Mouse (Mus musculus) kidney, adult 2 months (tissue): ENCODE measurements around the gene Dxo. TPM values are rescaled to one million over a fixed set of nuclear protein-coding genes. Genes with fewer than 3 reads are reported as not detected.

Experiments used
- DNase-seq: peaks from one replicate; pipeline ENCODE4 v3.0.0; 2021
- H3K27ac ChIP-seq: fragments of 200-500 bp; 2 replicates; pipeline ENCODE4 v1.5.1; 2012; ENCODE audit warnings: low read depth, low read length, control low read depth, inconsistent platforms; ENCODE audit not compliant: insufficient read depth
- H3K27me3 ChIP-seq: fragments of 200-500 bp; replicated peaks from 2 replicates; pipeline ENCODE4 v1.6.1; 2012; ENCODE audit warnings: mild to moderate bottlenecking, moderate library complexity, low read length, inconsistent platforms; ENCODE audit not compliant: control insufficient read depth, insufficient read depth
- H3K36me3 ChIP-seq: fragments of 200-500 bp; 2 replicates; pipeline ENCODE4 v1.6.1; 2012; ENCODE audit warnings: mild to moderate bottlenecking, moderate library complexity, low read length, inconsistent platforms; ENCODE audit not compliant: control insufficient read depth, insufficient read depth
- H3K4me1 ChIP-seq: fragments of 200-500 bp; 2 replicates; pipeline ENCODE4 v1.6.1; 2011; ENCODE audit warnings: low read length; ENCODE audit not compliant: control insufficient read depth, insufficient read depth
- H3K4me3 ChIP-seq: fragments of 200-500 bp; 2 replicates; pipeline ENCODE4 v1.5.1; 2011; ENCODE audit warnings: mild to moderate bottlenecking, low read depth, low read length, control low read depth; ENCODE audit not compliant: insufficient read depth
- CTCF ChIP-seq: fragments of 200-500 bp; conservative IDR thresholded peaks from 2 replicates; pipeline ENCODE4 v1.5.1; 2011; ENCODE audit warnings: low read depth, mild to moderate bottlenecking, control low read depth, low read length, moderate library complexity, mixed read lengths; ENCODE audit not compliant: insufficient read depth, insufficient read length
- POLR2A ChIP-seq: fragments of 200-500 bp; IDR thresholded peaks from one replicate; pipeline ENCODE4 v1.6.1; 2011; ENCODE audit warnings: low read depth, low read length, control low read depth
- WGBS: fragments of 180-500 bp; shearing (Covaris S2); methylation state at CpG from one replicate; pipeline ENCODE4 v1.1.7; 2018; 5-methylcytosine and 5-hydroxymethylcytosine counted together
- polyA plus RNA-seq: library from polyadenylated mRNA; depleted of rRNA; stranded (reverse); fragments of >200 nt; gene quantifications from 2 replicates; pipeline ENCODE4 v1.2.3, GENCODE M21; 2012

The Dxo gene
- polyA plus RNA-seq, 1 experiment: 52.6 TPM

- WGBS: 19% methylated on average over 43 of the region's 43 CpGs
- no peak overlapping the region; the same call in 1 of the 2 replicates for H3K27ac ChIP-seq
- no peaks in the 10 kb centered on the region for H3K27me3 ChIP-seq
- H3K36me3 ChIP-seq: no peaks in the 10 kb centered on the region; the same call in 1 of the 2 replicates
- peak overlapping the region; percentile 73 for H3K4me3 ChIP-seq
- peaks cover 10% of the 10 kb centered on the region for H3K4me1 ChIP-seq
- DNase-seq: peak; percentile 43
- TF ChIP-seq CTCF (no peak), POLR2A (no peak)
Observed at GRCm38 (mm10) chr17:34837464-34838324, 875 bp downstream of the Dxo start.

DNA sequence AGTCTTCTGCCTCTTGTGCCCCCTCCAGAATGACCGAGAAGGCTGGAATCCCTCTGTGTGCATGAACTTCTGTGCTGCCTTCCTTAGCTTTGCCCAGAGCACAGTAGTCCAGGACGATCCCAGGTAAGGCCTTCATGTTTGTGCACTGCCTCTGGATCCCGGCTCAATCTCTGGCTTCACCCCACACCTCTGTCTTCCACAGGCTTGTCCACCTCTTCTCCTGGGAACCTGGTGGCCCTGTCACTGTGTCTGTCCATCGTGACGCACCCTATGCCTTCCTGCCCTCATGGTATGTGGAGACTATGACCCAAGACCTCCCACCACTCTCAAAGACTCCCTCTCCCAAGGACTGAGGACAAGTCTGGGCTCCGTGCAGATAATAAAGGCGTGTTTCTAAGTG lies 2.0 kb downstream of the Dxo start:
- H3K27ac ChIP-seq: no peak overlapping the region
- no peaks in the 10 kb centered on the region for H3K27me3 ChIP-seq
- H3K4me1 ChIP-seq: peaks cover 10% of the 10 kb centered on the region
- no peaks in the 10 kb centered on the region; the same call in 1 of the 2 replicates for H3K36me3 ChIP-seq
- no peak for TF ChIP-seq CTCF
- no peak for TF ChIP-seq POLR2A
- DNase-seq: no peak
- 89% methylated on average over 7 of the region's 7 CpGs for WGBS
- H3K4me3 ChIP-seq: no peak overlapping the region

- WGBS: 86% methylated on average over 6 of the region's 6 CpGs
- no peaks in the 10 kb centered on the region for H3K36me3 ChIP-seq
- no peaks in the 10 kb centered on the region for H3K27me3 ChIP-seq
- DNase-seq: no peak
- no peak overlapping the region for H3K27ac ChIP-seq
- H3K4me1 ChIP-seq: peaks cover 9% of the 10 kb centered on the region
- H3K4me3 ChIP-seq: no peak overlapping the region
- TF ChIP-seq POLR2A (no peak), CTCF (no peak)
Observed at GRCm38 (mm10) chr17:34840736-34841307, 4.0 kb downstream of the Dxo start.

- Histone ChIP-seq H3K4me1 (peaks cover 3% of the 10 kb centered on the region; the same call in 1 of the 2 replicates), H3K36me3 (no peaks in the 10 kb centered on the region), H3K27me3 (no peaks in the 10 kb centered on the region), H3K4me3 (no peak overlapping the region), H3K27ac (no peak overlapping the region)
- no peak for TF ChIP-seq CTCF
- no peak for TF ChIP-seq POLR2A
- no peak for DNase-seq
- 94% methylated on average over 13 of the region's 13 CpGs for WGBS
Observed at GRCm38 (mm10) chr17:34844884-34845283, 8.1 kb downstream of the Dxo start.

DNA sequence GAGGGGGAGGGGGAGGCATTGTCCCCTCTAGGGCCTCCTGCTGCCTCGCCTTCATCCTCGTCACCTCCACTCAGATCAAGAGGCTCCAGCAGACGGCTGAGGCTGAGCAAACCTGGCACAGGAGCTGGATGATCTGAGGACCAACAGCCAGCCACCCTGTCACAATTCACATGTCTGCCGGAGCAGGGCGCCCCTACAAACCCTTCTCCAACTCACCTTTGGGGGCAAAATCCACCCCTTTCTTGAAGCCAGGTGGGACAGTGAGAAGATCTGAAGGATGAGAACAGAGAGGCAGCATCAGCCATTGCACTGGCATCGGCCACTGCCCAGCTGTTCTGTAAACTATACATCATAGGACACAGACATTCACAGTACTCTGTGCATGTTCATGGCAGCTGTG lies 10.4 kb downstream of the Dxo start:
- no peak overlapping the region for H3K27ac ChIP-seq
- DNase-seq: no peak
- no peaks in the 10 kb centered on the region for H3K36me3 ChIP-seq
- H3K27me3 ChIP-seq: no peaks in the 10 kb centered on the region
- H3K4me3 ChIP-seq: no peak overlapping the region
- TF ChIP-seq CTCF (no peak), POLR2A (no peak)
- H3K4me1 ChIP-seq: peaks cover 7% of the 10 kb centered on the region; the same call in 1 of the 2 replicates
- WGBS: 95% methylated on average over 6 of the region's 6 CpGs

GRCm38 (mm10) chr17:34847615-34848014 lies 10.8 kb downstream of the Dxo start:
- no peak for DNase-seq
- H3K36me3 ChIP-seq: no peaks in the 10 kb centered on the region
- WGBS: 93% methylated on average over 7 of the region's 7 CpGs

More at GRCm38 (mm10) chr17:34847615-34848014, 10.8 kb downstream of the Dxo start:
- no peak overlapping the region for H3K27ac ChIP-seq
- TF ChIP-seq CTCF: no peak
- no peak for TF ChIP-seq POLR2A
- peaks cover 7% of the 10 kb centered on the region; the same call in 1 of the 2 replicates for H3K4me1 ChIP-seq
- H3K4me3 ChIP-seq: no peak overlapping the region
- no peaks in the 10 kb centered on the region for H3K27me3 ChIP-seq
